Mouse (Mus musculus) adipocyte (in vitro differentiated cells): ENCODE data around the gene Apoa1.

Experiments
- DNase-seq: peaks from one replicate; pipeline ENCODE4 v3.0.0-alpha.2; 2016; ENCODE audit warnings: low spot score

Gene Apoa1

GRCm38 (mm10) chr9:46228491-46228890 lies at the start of gene Apoa1:
Gene Apoa1 (plus strand): TSS chr9:46228580.
- no peak for DNase-seq

GRCm38 (mm10) chr9:46178595-46178994 lies 49.8 kb upstream of the Apoa1 start:
- DNase-seq, result no peak

DNA sequence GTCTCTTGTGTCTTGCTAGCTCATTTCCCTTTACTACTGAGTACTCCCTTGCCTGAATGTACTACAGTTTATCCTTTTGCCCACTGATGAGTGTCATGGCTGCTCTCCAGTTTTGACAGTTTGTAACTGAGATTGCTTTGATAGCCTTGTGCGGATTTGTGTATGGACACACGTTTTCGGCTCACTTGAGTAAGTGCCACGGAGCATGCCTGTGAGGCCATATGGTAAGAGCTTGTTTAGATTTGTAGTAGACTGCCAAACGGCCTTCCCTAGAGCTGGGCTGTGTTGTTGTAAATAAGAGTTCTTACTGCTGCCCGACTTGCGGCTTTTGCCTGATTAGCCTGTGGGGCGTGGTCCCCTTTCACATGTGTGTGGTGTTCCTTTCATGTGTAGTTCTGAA lies 47.1 kb upstream of the Apoa1 start:
- DNase-seq, result no peak

DNA sequence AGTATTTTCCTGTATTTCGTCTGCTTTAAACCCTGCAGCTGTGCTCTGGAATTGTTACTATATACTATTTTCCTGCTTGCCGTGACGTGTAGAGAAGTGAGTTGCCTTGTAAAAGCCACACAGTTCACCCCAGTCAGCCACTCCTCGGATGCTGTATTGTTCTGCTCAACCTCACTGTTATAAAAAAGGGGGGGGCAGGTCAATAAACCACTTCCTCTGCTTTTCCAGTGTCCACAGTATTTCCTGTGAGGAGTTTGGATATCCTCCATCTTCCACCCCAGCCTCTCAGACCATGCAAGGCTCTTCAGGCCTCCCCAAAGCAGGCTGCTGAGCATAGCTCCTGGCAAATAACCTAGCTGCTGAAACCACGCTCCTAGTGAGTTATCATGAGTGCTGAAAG lies 43.8 kb upstream of the Apoa1 start:
- DNase-seq, result no peak

DNA sequence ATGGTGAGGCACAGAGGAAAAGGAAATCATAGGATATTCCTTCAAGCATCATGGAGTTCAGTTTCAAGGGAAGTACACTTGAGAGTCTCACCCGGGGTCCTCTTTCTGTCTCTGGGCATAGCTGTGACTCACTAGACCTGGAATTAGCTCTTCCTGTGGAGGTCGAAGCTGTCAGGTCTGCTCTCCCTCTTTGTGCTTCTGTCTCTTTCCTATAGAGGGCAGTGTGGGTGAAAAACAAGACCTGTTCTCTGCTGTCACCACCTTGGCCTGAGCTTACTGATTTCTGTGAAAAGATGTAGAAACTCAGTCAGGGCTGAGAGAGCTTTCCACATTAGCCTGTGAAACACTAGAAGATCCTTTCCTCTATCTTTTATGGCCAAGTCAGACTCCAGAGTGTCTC lies 43.2 kb upstream of the Apoa1 start:
- DNase-seq, result peak; percentile 55

DNA sequence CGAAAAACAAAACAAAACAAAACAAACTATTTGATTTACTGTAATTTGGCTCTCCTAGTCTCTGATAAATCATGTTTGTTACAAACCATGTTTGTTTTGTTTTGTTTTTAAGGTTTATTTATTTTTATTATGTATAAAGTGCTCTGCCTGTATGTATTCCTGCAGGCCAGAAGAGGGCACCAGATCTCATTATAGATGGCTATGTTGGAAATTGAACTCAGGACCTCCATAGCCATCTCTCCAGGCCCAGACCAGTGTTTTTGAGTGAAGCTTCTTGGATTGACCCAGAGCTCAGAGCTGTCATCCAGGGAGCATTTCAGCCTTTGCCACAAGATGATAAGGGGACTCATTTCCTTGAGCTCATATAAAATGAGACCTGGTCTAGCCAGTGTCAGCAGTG lies 42.0 kb upstream of the Apoa1 start:
- no peak for DNase-seq

- peak; percentile 25 for DNase-seq
These were observed 40.0 kb upstream of the Apoa1 start for GRCm38 (mm10) chr9:46188370-46188769.

DNA sequence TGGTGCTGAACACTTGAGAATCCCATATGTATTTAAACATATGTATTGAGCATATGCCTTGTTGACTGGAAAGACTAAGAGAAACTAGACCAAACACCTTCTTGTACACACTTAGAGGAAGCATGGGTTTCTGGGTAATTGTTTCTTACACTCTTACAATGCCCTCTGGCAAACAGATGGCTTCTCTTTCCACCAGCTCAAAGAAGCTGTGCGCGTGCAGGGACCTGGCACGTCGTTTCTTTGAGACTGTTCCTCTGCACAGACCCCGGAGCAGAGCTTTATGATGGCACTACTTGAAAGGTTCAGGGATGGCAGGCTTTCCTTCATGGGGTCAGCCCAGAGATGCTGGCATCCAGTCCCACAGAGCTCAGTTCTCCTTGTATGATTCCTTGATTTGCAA lies 39.4 kb upstream of the Apoa1 start:
- DNase-seq, result no peak

DNA sequence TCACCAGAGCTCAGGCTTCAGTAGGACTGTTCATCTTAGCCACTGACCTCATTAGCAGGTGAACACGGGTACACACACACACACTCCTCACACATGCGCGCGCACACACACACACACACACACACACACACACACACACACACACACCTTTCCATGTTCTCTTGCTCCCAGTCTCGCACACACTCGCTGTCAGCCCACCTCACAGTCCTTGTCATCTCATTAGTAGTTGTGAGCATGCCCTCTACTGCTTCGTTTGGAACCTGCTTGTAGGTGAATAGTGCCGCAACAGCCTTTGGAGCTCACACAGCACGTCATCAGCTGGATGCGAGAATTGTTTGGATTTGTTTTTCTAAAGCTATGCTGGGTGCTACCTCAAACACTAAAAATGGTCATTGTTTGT lies 39.0 kb upstream of the Apoa1 start:
- no peak for DNase-seq

GRCm38 (mm10) chr9:46191234-46191633 lies 37.1 kb upstream of the Apoa1 start:
- no peak for DNase-seq

DNA sequence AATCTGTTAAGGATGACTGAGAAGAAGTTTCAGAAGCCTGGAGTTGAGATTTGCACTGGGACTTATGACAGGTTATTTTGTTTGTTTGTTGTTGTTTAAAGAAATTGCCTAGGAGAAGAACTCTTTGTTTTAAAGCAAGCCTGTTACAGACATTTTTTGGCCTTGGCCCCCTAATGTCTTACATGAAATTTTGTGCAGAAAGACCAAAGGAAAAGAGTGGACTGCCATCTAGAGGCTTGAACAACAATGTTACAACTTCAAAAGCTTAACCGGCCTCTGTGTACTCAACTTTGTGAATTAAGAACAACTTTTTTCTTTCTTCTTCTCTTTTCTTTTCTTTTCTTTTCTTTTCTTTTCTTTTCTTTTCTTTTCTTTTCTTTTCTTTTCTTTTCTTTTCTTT lies 36.7 kb upstream of the Apoa1 start:
- peak; percentile 75 for DNase-seq

DNA sequence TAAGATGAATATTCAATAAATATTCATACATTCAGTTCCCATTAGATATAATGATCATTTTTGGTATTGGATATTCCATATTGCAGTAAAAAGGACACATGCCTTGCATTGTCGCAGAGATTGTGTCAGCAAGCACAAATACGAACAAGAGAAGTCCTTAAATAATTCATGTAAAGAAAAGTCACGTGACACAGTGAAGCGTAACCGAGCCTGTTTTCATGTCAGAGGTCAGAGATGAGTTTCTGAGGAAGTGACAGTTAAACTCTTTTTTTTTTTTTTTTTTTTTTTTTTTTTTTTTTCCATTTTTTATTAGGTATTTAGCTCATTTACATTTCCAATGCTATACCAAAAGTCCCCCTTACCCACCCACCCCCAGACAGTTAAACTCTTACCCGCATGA lies 35.7 kb upstream of the Apoa1 start:
- no peak for DNase-seq

DNA sequence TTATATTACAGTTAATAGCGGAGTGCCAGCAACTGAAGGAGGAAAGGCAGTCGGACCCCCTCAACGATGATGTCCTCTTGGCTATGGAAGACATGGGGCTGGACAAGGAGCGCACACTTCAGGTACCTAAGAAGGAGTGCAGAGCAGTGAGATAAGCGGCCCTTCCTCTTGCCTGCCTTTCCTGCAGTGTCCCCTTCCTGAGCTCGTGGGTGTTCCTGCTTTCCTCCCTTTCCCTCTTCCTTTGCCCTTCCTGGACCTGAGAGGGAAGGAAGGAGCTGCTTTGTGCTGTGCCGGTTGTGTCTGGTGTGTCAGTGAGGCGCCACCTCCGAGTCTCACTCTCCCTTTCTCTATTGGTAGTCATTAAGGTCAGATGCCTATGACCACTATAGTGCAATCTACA lies 33.6 kb upstream of the Apoa1 start:
- DNase-seq, result no peak

- DNase-seq, result peak; percentile 77
These were observed 31.6 kb upstream of the Apoa1 start for GRCm38 (mm10) chr9:46196699-46197169.

DNA sequence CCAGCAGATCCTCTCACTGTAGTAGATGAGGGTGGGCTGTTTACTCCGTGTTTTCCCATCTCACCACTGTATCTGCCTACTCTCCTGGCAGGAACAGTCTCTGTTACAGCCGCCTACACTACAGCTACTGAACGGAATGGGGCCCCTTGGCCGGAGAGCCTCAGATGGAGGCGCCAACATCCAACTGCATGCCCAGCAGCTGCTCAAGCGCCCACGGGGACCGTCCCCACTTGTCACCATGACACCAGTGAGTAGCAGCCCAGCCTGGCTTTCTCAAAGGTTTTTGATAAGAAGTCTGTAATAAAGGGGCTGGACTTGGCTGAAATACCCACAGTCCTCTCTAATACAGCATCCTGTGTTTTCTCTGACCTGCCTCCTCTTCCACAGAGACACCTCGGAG lies 29.9 kb upstream of the Apoa1 start:
- DNase-seq, result no peak

GRCm38 (mm10) chr9:46198936-46199335 lies 29.4 kb upstream of the Apoa1 start:
- no peak for DNase-seq

DNA sequence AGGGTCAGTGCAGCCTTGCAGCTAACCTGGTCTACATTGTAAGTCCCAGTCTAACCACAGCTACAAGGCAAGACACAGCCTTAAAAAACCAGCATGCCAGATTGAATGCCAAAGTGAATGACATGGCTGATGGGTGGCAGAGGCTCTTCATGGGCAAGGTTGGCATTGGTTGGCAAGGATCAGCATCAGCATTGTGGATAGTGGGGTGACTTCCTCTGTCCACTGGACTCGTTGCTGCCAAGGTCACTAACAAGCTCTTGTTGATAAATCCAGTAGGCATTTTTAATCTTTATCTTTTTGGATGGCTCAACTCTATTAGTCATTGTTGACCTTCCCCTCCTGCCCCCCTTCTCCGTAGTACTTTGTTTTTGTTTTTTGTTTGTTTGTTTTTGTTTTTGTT lies 28.8 kb upstream of the Apoa1 start:
- no peak for DNase-seq

DNA sequence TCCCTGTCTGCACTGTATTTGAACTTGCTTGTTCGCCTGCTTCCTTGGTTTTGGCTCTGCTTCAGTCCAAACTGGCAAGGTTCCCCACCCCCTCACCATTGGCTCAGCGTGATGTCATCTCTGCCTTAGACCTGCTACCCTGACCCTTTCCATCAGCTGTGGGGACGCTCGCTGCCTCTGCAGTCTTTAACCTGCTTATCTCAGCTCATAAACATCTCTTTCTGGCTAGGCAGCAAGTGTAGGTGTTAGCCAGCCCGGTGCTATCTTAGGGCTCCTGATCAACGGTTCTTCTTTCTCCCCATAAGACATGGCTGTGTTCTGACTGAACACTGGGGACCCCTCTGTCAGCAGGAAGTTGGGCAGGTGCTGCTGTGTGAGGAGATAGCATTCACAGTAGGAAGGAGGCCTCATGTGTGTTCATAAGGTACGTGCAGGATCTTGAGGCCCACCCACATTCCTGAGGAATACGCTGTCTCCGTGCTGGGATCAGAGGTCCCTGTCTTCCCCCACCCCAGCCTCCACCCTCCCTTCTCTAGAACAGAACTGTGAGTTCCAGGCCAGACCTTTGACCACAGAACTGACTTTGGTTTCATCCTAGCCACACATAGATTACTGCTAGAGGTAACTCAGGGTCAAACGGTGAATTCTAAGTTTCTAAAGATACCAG lies 21.4 kb upstream of the Apoa1 start:
- DNase-seq, result peak; percentile 65

DNA sequence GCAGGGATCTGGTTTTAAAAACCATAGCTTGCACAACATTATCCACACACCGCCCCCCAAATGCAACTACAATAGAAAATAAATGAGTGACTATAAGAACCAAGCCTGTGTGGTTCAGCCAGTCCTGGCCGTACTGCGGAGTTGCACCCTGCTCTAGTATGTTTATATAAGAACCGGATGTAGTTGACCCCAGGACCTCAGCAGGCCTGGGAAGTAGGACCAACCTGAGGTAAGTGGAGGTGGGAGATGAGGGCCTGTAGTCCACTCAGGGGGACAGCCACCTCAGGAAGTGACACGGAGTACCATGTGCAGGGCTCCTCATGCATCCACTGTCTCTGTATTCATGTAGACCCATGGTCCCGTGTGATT lies 20.9 kb upstream of the Apoa1 start:
- no peak for DNase-seq

DNA sequence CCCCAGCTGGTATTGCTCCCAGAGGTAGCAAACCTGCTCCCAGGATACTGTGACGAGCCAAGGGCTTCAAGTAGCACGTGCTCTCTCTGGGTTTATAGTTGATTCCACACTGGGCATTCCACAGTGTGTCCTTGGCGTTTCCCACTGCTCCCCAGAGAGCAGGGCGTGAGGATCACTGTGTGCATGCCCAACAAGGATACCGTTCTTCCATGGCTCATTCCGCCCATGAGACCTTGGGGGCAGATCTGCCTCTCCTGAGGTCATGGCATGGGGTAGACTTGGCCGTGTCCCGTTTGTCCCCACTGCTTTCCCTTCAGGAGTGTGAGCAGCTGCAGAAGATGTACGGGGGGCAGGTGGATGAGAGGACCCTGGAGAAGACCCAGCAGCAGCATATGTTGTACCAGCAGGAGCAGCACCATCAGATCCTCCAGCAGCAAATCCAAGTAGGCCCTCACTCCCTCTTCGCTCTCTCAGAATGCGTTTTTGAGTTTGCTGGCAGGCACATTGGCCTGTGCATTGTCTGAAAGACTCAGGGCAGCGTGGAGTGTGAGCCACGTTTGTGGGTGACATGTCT lies 19.9 kb upstream of the Apoa1 start:
- no peak for DNase-seq

GRCm38 (mm10) chr9:46210473-46210872 lies 17.9 kb upstream of the Apoa1 start:
- no peak for DNase-seq

- DNase-seq, result no peak
These were observed 14.1 kb upstream of the Apoa1 start for GRCm38 (mm10) chr9:46214276-46214675.

DNA sequence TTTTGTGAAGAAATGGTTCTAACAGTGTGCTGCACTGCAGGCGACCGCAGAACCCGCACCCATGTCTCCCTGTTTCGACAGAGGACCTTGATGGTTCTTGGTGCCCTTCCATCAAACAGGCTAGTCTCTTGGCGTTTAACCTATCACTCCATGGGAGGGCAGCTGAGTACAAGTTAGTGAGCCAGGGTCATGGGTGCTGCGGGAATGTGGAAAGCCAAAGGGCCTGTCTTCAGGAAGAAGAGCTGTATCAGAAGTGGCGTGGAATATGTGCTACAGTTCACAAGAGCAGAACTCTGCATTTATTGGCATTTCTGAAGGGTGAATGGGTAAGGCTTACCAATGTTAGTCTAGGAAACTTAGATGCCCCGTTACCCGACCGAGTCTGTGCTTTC lies 13.4 kb upstream of the Apoa1 start:
- DNase-seq, result peak; percentile 62
